Mouse (Mus musculus): Measurements from ENCODE around the gene Sin3b.

GRCm38 (mm10) chr8:72758310-72758709 lies 35.2 kb downstream of the Sin3b start:
- TF ChIP-seq CTCF (conservative IDR thresholded peaks at IDR 0.05; ENCODE audit: low read length) (peak; percentile 22), NANOG (IDR thresholded peaks at IDR 0.05; ENCODE audit: borderline replicate concordance, low read length) (no peak), POU5F1 (IDR thresholded peaks at IDR 0.05; ENCODE audit: borderline replicate concordance, low read length) (no peak)
